Mouse (Mus musculus) frontal cortex, postnatal 14 days (tissue): ENCODE results near the gene Bsn.

Source experiments
- DNase-seq, 2 experiments: peaks; one replicate each; pipeline ENCODE4 v3.0.0; 2022; ENCODE audit warnings: low spot score in 2 of 2

Bsn gene

GRCm38 (mm10) chr9:108093586-108093985 lies 96.6 kb downstream of the Bsn start:
- no peak for DNase-seq

GRCm38 (mm10) chr9:108090611-108091120 lies 99.5 kb downstream of the Bsn start:
- DNase-seq = no peak

- no peak for DNase-seq
Observed at GRCm38 (mm10) chr9:108085261-108085660, 104.9 kb downstream of the Bsn start.

- no peak for DNase-seq
Observed at GRCm38 (mm10) chr9:108083561-108083960, 106.6 kb downstream of the Bsn start.

- no peak for DNase-seq
Observed at GRCm38 (mm10) chr9:108082988-108083431, 107.2 kb downstream of the Bsn start, which contains the start of gene Rnf123. TSS of gene Rnf123 (minus strand) at chr9:108083346.

GRCm38 (mm10) chr9:108082549-108082948 lies 107.6 kb downstream of the Bsn start:
- no peak for DNase-seq

GRCm38 (mm10) chr9:108080168-108080567 lies 110.0 kb downstream of the Bsn start, which contains the start of gene Mst1:
TSS of gene Mst1 (plus strand) at chr9:108080436.
- no peak for DNase-seq

- no peak for DNase-seq
Observed at GRCm38 (mm10) chr9:108073141-108073930, 116.8 kb downstream of the Bsn start.

- DNase-seq = no peak
Observed at GRCm38 (mm10) chr9:108072481-108072924, 117.7 kb downstream of the Bsn start.

- DNase-seq = no peak
Observed at GRCm38 (mm10) chr9:108071801-108072200, 118.4 kb downstream of the Bsn start.

GRCm38 (mm10) chr9:108069529-108069928 lies 120.7 kb downstream of the Bsn start:
- DNase-seq = no peak

- no peak for DNase-seq
Observed at GRCm38 (mm10) chr9:108069007-108069406, 121.2 kb downstream of the Bsn start.

GRCm38 (mm10) chr9:108067900-108068299 lies 122.3 kb downstream of the Bsn start:
- peak in 1 of 2 experiments; percentile 81 for DNase-seq

- DNase-seq = no peak
Observed at GRCm38 (mm10) chr9:108067199-108067598, 123.0 kb downstream of the Bsn start.

GRCm38 (mm10) chr9:108065491-108066011 lies 124.6 kb downstream of the Bsn start:
- peak in 1 of 2 experiments; percentile 66 for DNase-seq

- DNase-seq = no peak
Observed at GRCm38 (mm10) chr9:108063361-108063760, 126.8 kb downstream of the Bsn start.

GRCm38 (mm10) chr9:108062142-108062541 lies 128.0 kb downstream of the Bsn start:
- DNase-seq = no peak

GRCm38 (mm10) chr9:108058291-108058690 lies 131.9 kb downstream of the Bsn start:
- no peak for DNase-seq

- DNase-seq = no peak
Observed at GRCm38 (mm10) chr9:108057262-108057562, 133.0 kb downstream of the Bsn start.

- no peak for DNase-seq
Observed at GRCm38 (mm10) chr9:108056361-108057261, 133.6 kb downstream of the Bsn start.

- DNase-seq = no peak
Observed at GRCm38 (mm10) chr9:108055661-108056237, 134.4 kb downstream of the Bsn start.

GRCm38 (mm10) chr9:108055061-108055460 lies 135.1 kb downstream of the Bsn start:
- no peak for DNase-seq
